Mouse (Mus musculus): Measurements from ENCODE around the gene Cmip. TPM values are rescaled to one million over a fixed set of nuclear protein-coding genes. Genes with fewer than 3 reads are reported as not detected.

Gene Cmip
- polyA plus RNA-seq, 1 experiment from 2014 or later, result 10.5 TPM

DNA sequence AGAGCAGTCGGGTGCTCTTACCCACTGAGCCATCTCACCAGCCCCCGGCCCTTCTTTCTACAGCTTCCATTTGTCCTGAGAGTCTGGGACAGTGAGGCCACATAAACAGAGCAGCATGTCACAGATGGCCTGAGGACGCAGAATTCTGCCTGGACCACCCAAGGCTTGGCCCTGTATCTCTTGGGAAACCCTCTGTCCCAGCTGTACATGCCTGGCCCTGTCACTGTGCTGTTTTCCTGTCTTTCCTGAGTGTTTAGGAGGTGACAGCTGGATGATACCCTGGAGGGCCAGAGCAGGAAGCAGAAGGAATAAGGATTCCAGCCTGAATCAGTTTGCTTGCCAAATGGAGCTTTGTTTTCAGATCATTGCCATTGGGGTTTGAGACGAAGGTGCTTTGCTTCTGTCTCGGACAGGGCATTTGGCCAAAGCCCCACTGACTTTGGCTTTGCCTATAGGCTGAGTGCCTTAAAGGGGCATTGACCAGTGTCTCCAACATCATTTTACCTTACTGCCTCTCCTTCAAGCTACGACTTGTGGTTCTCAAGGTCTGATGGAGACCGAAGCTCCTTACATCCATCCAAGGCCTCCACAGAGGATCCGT, 54.2 kb downstream of the Cmip start:
- H3K9ac ChIP-seq, result no peak overlapping the region
- WGBS, result 85% methylated on average over 8 of the region's 8 CpGs
- ATAC-seq (ENCODE audit: insufficient number of reproducible peaks, low FRiP score), result no peak
- H3K36me3 ChIP-seq, result no peaks in the 10 kb centered on the region
- H3K4me1 ChIP-seq (replicated peaks), result peaks cover 31% of the 10 kb centered on the region
- no peaks in the 10 kb centered on the region for H3K27me3 ChIP-seq (replicated peaks)
- H3K9me3 ChIP-seq (replicated peaks), result no peaks in the 10 kb centered on the region
- H3K4me3 ChIP-seq, result no peak overlapping the region
- no peak overlapping the region for H3K4me2 ChIP-seq
- no peak overlapping the region for H3K27ac ChIP-seq (ENCODE audit: poor library complexity, severe bottlenecking)

DNA sequence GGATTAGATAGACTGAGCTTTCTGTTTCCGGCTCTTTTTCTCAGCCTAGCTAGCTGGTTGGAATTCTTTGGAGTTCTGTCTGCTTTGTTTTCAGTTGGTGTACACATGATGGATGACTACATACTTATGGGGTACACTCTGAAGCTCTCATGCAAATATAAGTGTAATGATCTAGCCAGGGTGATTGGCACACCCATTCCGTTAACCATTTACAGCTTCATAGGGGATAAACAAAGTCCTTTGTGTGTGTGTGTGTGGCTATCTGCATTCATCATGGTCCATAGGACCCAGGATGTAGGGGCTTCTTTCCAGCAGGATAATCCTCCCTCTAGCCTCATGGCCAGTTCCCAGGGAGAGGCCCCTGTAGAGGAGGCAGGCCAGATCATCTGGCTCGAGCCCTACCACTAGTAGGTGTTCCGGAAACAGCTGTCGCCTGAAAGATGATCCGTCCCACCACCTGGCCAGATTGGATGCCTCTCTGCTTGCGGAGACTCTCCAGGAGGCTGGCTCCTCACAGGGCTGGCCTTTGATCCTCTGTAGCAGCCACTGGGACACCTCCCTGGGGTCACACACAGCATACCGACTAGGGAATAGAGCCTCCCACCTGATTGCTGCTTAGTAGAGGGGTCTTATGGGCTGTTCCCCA, 57.6 kb downstream of the Cmip start:
- H3K4me1 ChIP-seq (replicated peaks), result peaks cover 12% of the 10 kb centered on the region
- H3K9ac ChIP-seq, result no peak overlapping the region
- H3K9me3 ChIP-seq (replicated peaks), result no peaks in the 10 kb centered on the region
- 30% methylated on average over 8 of the region's 8 CpGs for WGBS
- ATAC-seq (ENCODE audit: insufficient number of reproducible peaks, low FRiP score), result no peak
- no peak overlapping the region for H3K4me3 ChIP-seq
- no peak overlapping the region for H3K4me2 ChIP-seq
- no peaks in the 10 kb centered on the region for H3K27me3 ChIP-seq (replicated peaks)
- no peak overlapping the region for H3K27ac ChIP-seq (ENCODE audit: poor library complexity, severe bottlenecking)
- H3K36me3 ChIP-seq, result 0 out of 2 replicates have a peak, but pooled peaks cover 2% of the 10 kb centered on the region

GRCm38 (mm10) chr8:117315727-117316126, 58.9 kb downstream of the Cmip start:
- peaks cover 12% of the 10 kb centered on the region for H3K4me1 ChIP-seq (replicated peaks)
- no peaks in the 10 kb centered on the region for H3K9me3 ChIP-seq (replicated peaks)
- no peak overlapping the region for H3K9ac ChIP-seq
- H3K36me3 ChIP-seq, result 0 out of 2 replicates have a peak, but pooled peaks cover 2% of the 10 kb centered on the region
- no peak overlapping the region for H3K4me3 ChIP-seq
- ATAC-seq (ENCODE audit: insufficient number of reproducible peaks, low FRiP score), result no peak
- no peak overlapping the region for H3K4me2 ChIP-seq
- WGBS, result 91% methylated on average over 16 of the region's 16 CpGs
- no peaks in the 10 kb centered on the region for H3K27me3 ChIP-seq (replicated peaks)
- H3K27ac ChIP-seq (ENCODE audit: poor library complexity, severe bottlenecking), result no peak overlapping the region

DNA sequence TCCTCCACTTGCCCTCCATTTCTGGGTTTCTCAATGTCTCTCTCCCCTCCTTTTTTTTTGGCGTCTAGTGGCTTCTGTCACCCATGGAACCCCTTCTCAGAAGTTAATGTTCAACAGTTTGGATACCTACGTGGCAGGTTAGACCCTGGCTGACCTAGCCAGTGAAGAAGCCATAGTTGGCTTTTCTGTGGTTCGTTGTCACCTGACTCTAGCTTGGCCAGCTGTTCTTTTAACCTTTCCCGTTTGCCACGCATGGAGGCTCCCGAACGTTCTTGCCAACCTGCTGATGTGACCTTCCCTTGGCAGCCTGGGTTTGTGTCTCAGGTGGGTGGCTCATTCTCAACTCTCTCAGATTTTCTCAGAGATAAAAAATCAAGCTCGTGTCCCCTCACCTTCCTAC, 60.6 kb downstream of the Cmip start:
- no peak overlapping the region for H3K4me2 ChIP-seq
- no peaks in the 10 kb centered on the region for H3K9me3 ChIP-seq (replicated peaks)
- H3K27me3 ChIP-seq (replicated peaks), result no peaks in the 10 kb centered on the region
- H3K27ac ChIP-seq (ENCODE audit: poor library complexity, severe bottlenecking), result no peak overlapping the region
- no peak for ATAC-seq (ENCODE audit: insufficient number of reproducible peaks, low FRiP score)
- H3K4me1 ChIP-seq (replicated peaks), result peaks cover 20% of the 10 kb centered on the region
- no peak overlapping the region for H3K4me3 ChIP-seq
- no peak overlapping the region for H3K9ac ChIP-seq
- 91% methylated on average over 8 of the region's 8 CpGs for WGBS
- H3K36me3 ChIP-seq, result 0 out of 2 replicates have a peak, but pooled peaks cover 2% of the 10 kb centered on the region

GRCm38 (mm10) chr8:117318911-117319826, 62.3 kb downstream of the Cmip start:
- Histone ChIP-seq H3K9me3 (replicated peaks) (no peaks in the 10 kb centered on the region), H3K4me3 (no peak overlapping the region), H3K27me3 (replicated peaks) (no peaks in the 10 kb centered on the region), H3K9ac (no peak overlapping the region), H3K4me1 (replicated peaks) (peaks cover 23% of the 10 kb centered on the region), H3K36me3 (0 out of 2 replicates have a peak, but pooled peaks cover 2% of the 10 kb centered on the region), H3K4me2 (no peak overlapping the region), H3K27ac (ENCODE audit: poor library complexity, severe bottlenecking) (no peak overlapping the region)
- 89% methylated on average over 26 of the region's 26 CpGs for WGBS
- ATAC-seq (ENCODE audit: insufficient number of reproducible peaks, low FRiP score), result no peak

DNA sequence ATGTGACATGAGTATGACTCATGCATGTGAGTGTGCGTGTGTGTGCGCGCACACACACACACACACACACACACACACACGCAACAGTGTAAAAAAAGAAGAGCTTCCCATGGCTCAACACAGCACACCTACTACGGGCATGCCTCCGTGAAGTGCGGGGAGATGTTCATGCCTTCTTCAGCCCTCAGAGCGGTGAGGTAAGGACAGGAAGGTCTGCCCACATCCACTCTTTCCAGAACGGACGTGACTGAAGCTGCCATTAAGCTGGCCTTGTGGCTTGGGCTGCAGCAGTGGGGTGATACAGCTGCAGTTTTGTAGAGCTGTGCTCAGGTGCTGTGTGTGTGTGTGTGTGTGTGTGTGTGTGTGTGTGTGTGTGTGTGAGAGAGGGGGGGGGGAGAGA, 63.8 kb downstream of the Cmip start:
- H3K4me2 ChIP-seq, result no peak overlapping the region
- no peak overlapping the region for H3K9ac ChIP-seq
- 0 out of 2 replicates have a peak, but pooled peaks cover 2% of the 10 kb centered on the region for H3K36me3 ChIP-seq
- H3K27me3 ChIP-seq (replicated peaks), result no peaks in the 10 kb centered on the region
- peaks cover 14% of the 10 kb centered on the region for H3K4me1 ChIP-seq (replicated peaks)
- H3K4me3 ChIP-seq, result no peak overlapping the region
- WGBS, result 90% methylated on average over 10 of the region's 10 CpGs
- H3K27ac ChIP-seq (ENCODE audit: poor library complexity, severe bottlenecking), result no peak overlapping the region
- no peaks in the 10 kb centered on the region for H3K9me3 ChIP-seq (replicated peaks)
- no peak for ATAC-seq (ENCODE audit: insufficient number of reproducible peaks, low FRiP score)

DNA sequence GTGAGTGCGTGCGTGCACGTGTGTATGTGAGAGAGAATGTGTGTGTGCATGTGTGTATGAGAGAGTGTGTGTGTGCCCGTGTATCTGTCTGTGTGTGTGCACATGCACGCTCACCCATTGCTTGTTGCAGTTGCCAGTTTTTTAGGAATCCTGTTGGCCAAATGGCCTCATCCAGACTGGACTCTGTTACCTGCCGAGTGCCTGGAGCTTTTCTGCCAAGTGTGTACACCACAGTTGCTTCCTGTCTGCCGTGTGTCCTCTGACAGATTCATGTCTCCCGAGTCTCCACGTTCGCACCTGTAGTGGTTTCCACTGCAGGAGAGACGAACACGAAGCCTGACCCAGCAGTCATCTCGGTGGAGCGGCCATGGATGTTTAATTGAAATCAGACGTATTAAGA, 64.4 kb downstream of the Cmip start:
- Histone ChIP-seq H3K9me3 (replicated peaks) (no peaks in the 10 kb centered on the region), H3K36me3 (0 out of 2 replicates have a peak, but pooled peaks cover 2% of the 10 kb centered on the region), H3K4me3 (no peak overlapping the region), H3K27ac (ENCODE audit: poor library complexity, severe bottlenecking) (no peak overlapping the region), H3K9ac (no peak overlapping the region), H3K4me2 (no peak overlapping the region), H3K4me1 (replicated peaks) (peaks cover 16% of the 10 kb centered on the region), H3K27me3 (replicated peaks) (no peaks in the 10 kb centered on the region)
- 89% methylated on average over 15 of the region's 15 CpGs for WGBS
- ATAC-seq (ENCODE audit: insufficient number of reproducible peaks, low FRiP score), result no peak

DNA sequence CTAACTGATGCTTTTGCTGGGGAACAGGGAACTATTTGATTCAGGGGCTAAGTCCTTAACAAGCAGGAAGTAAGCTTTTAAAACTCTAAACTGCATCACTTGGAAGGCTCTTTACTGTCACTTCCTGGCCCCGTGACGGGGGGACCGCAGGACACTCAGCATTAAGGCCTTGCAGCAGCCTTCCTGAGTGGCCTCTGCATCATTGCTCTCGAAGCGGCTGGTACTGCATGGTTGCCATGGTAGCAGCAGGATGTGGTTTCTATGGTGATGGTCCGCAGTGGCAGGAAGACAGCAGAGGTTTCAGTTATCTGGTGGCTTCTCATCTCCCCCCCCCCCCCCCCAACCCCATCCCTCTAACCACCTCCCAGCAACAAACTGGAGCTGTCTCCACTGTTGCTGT, 65.2 kb downstream of the Cmip start:
- 70% methylated on average over 6 of the region's 6 CpGs for WGBS
- H3K9ac ChIP-seq, result no peak overlapping the region
- ATAC-seq (ENCODE audit: insufficient number of reproducible peaks, low FRiP score), result no peak
- H3K27me3 ChIP-seq (replicated peaks), result no peaks in the 10 kb centered on the region
- 0 out of 2 replicates have a peak, but pooled peaks cover 2% of the 10 kb centered on the region for H3K36me3 ChIP-seq
- no peak overlapping the region for H3K4me3 ChIP-seq
- no peak overlapping the region for H3K27ac ChIP-seq (ENCODE audit: poor library complexity, severe bottlenecking)
- H3K9me3 ChIP-seq (replicated peaks), result no peaks in the 10 kb centered on the region
- H3K4me2 ChIP-seq, result no peak overlapping the region
- peaks cover 22% of the 10 kb centered on the region for H3K4me1 ChIP-seq (replicated peaks)

DNA sequence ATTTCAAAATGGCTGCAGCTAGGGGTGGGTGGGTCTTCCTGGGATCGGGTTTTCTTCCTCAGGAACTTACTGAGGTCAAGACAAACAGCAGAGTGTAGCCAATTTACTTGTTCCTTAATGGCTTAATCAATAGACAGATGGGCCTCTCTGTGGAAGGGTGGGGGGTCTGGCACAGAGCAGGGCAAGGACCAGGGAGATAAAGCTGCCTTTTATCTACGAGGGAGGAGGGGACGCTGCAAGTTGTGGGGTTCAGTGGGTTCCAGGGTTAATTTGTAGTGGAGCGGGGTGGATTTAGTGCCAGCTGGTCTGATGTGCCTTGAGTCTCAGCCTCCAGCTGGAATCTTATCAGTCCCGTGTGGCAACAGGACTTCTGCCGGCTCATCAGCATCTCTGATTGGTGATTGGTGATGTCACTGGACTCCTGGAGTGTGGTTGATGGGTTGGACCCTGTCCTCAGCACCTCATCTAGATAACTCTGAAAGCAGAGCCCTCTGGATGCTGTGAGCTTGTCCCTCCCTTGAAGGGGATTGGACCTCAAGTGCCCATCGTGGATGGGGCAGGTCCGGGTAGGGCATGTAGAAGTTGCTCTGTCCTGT, 65.9 kb downstream of the Cmip start:
- WGBS, result 32% methylated on average over 8 of the region's 8 CpGs
- no peak overlapping the region for H3K27ac ChIP-seq (ENCODE audit: poor library complexity, severe bottlenecking)
- H3K9me3 ChIP-seq (replicated peaks), result no peaks in the 10 kb centered on the region
- H3K4me3 ChIP-seq, result no peak overlapping the region
- H3K4me2 ChIP-seq, result no peak overlapping the region
- H3K36me3 ChIP-seq, result 0 out of 2 replicates have a peak, but pooled peaks cover 2% of the 10 kb centered on the region
- peaks cover 30% of the 10 kb centered on the region for H3K4me1 ChIP-seq (replicated peaks)
- no peak for ATAC-seq (ENCODE audit: insufficient number of reproducible peaks, low FRiP score)
- no peak overlapping the region for H3K9ac ChIP-seq
- H3K27me3 ChIP-seq (replicated peaks), result no peaks in the 10 kb centered on the region

GRCm38 (mm10) chr8:117324821-117325220, 68.0 kb downstream of the Cmip start:
- ATAC-seq (ENCODE audit: insufficient number of reproducible peaks, low FRiP score), result no peak
- H3K4me3 ChIP-seq, result no peak overlapping the region
- 92% methylated on average over 9 of the region's 9 CpGs for WGBS

DNA sequence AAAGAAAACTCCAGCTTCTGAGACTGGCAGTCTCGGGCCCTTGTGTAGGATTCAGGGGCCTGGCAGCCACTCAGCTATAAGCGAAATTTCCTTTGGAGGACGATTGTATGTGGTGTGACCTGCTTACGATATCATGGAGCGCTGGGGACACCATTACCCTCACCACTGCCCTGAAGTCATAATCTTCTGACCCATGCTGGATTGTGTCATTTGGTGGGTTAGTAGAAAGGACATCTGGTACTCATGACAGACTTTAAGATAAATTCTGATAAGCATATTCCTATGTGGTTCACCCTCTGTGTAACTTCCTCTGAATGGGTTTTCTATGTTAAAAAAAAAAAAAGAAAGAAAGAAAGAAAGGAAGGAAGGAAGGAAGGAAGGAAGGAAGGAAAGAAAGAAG, 69.9 kb downstream of the Cmip start:
- H3K36me3 ChIP-seq, result no peaks in the 10 kb centered on the region
- H3K9ac ChIP-seq, result no peak overlapping the region
- H3K27me3 ChIP-seq (replicated peaks), result no peaks in the 10 kb centered on the region
- H3K27ac ChIP-seq (ENCODE audit: poor library complexity, severe bottlenecking), result no peak overlapping the region
- no peaks in the 10 kb centered on the region for H3K9me3 ChIP-seq (replicated peaks)
- 50% methylated on average over 5 of the region's 5 CpGs for WGBS
- ATAC-seq (ENCODE audit: insufficient number of reproducible peaks, low FRiP score), result no peak
- H3K4me3 ChIP-seq, result no peak overlapping the region
- no peak overlapping the region for H3K4me2 ChIP-seq
- peaks cover 36% of the 10 kb centered on the region for H3K4me1 ChIP-seq (replicated peaks)

More at GRCm38 (mm10) chr8:117324821-117325220, 68.0 kb downstream of the Cmip start:
- H3K36me3 ChIP-seq, result no peaks in the 10 kb centered on the region
- no peaks in the 10 kb centered on the region for H3K9me3 ChIP-seq (replicated peaks)
- H3K4me1 ChIP-seq (replicated peaks), result peaks cover 36% of the 10 kb centered on the region
- H3K27me3 ChIP-seq (replicated peaks), result no peaks in the 10 kb centered on the region
- no peak overlapping the region for H3K9ac ChIP-seq
- no peak overlapping the region for H3K27ac ChIP-seq (ENCODE audit: poor library complexity, severe bottlenecking)
- H3K4me2 ChIP-seq, result no peak overlapping the region

Data from heart, embryonic 12.5 days (tissue).